Mouse (Mus musculus) kidney, postnatal 25 days (tissue): Measurements from ENCODE around the gene Tns1.

ENCODE experiments used
- DNase-seq, 2 experiments: peaks; one replicate each; pipeline ENCODE4 v3.0.0; 2021; ENCODE audit warnings: mixed read lengths in 2 of 2

The Tns1 gene

GRCm38 (mm10) chr1:73987705-73988201, 136.5 kb downstream of the Tns1 start:
- DNase-seq: peak; percentile 64 to 90

- DNase-seq: no peak
Measured at GRCm38 (mm10) chr1:73986268-73987045, 137.8 kb downstream of the Tns1 start.

GRCm38 (mm10) chr1:73985611-73986010, 138.6 kb downstream of the Tns1 start:
- no peak for DNase-seq

- DNase-seq: peak; percentile 61 to 69
Measured at GRCm38 (mm10) chr1:73979214-73979613, 145.0 kb downstream of the Tns1 start.

- DNase-seq: no peak
Measured at GRCm38 (mm10) chr1:73978576-73978975, 145.7 kb downstream of the Tns1 start.

- no peak for DNase-seq
Measured at GRCm38 (mm10) chr1:73973992-73974391, 150.3 kb downstream of the Tns1 start.

GRCm38 (mm10) chr1:73972726-73973125, 151.5 kb downstream of the Tns1 start:
- DNase-seq: no peak

- DNase-seq: no peak
Measured at GRCm38 (mm10) chr1:73970161-73970730, 154.0 kb downstream of the Tns1 start.

GRCm38 (mm10) chr1:73968712-73969511, 155.3 kb downstream of the Tns1 start:
- DNase-seq: peak; percentile 63 to 80

GRCm38 (mm10) chr1:73966411-73967238, 157.6 kb downstream of the Tns1 start:
- DNase-seq: peak; percentile 76 to 92

GRCm38 (mm10) chr1:73964151-73964743, 160.0 kb downstream of the Tns1 start:
- DNase-seq: no peak

GRCm38 (mm10) chr1:73963626-73964025, 160.6 kb downstream of the Tns1 start:
- DNase-seq: peak; percentile 87 to 90

GRCm38 (mm10) chr1:73962668-73963371, 161.4 kb downstream of the Tns1 start:
- peak; percentile 86 to 93 for DNase-seq

- DNase-seq: peak; percentile 44 to 71
Measured at GRCm38 (mm10) chr1:73962049-73962448, 162.2 kb downstream of the Tns1 start.

- no peak for DNase-seq
Measured at GRCm38 (mm10) chr1:73959758-73960157, 164.5 kb downstream of the Tns1 start.

- no peak for DNase-seq
Measured at GRCm38 (mm10) chr1:73959344-73959743, 164.9 kb downstream of the Tns1 start.

GRCm38 (mm10) chr1:73958210-73958983, 165.9 kb downstream of the Tns1 start:
- no peak for DNase-seq

GRCm38 (mm10) chr1:73957428-73957827, 166.8 kb downstream of the Tns1 start:
- peak in 1 of 2 experiments; percentile 67 for DNase-seq

GRCm38 (mm10) chr1:73956320-73956719, 167.9 kb downstream of the Tns1 start:
- no peak for DNase-seq

- peak; percentile 74 to 83 for DNase-seq
Measured at GRCm38 (mm10) chr1:73955259-73955842, 168.9 kb downstream of the Tns1 start.
